9 mouse cellular contexts compared by ENCODE assay signal in genomic region chr12:12622712-12623292, GRCm38 (mm10).
A peak's percentile ranks its signal among the peaks of the same experiment; 100 is the strongest.
DNase-seq lines count a peak whose midpoint lies in the region; ATAC-seq and TF ChIP-seq lines count a peak whose summit lies in the region.
"Had no signal": no experiment of that assay in that cellular context is flagged by ENCODE, and none has a peak within 500 bp of the region (broad histone marks: within the 10 kb centered on the region; RNA-seq: fewer than 3 reads in every experiment).

No protein-coding gene starts in this region.

- 0 out of 2 replicates have a peak, but pooled peaks have one; percentile 35 for ATAC-seq in heart, embryonic 15.5 days (replicated peaks; ENCODE audit: insufficient number of reproducible peaks, insufficient read depth, low FRiP score, low read depth)
- ATAC-seq in liver, embryonic 11.5 days (replicated peaks; ENCODE audit: low FRiP score): peak; percentile 36; the same call in 1 of the 2 replicates
- peak; percentile 84 for ATAC-seq in neural tube, embryonic 12.5 days (ENCODE audit: low FRiP score, low read depth)

- H3K9me3 ChIP-seq in heart, embryonic 15.5 days (replicated peaks): no peaks in the 10 kb centered on the region
- H3K9me3 ChIP-seq in liver, embryonic 11.5 days (ENCODE audit: control insufficient read depth, low read length): no peaks in the 10 kb centered on the region
- H3K9me3 ChIP-seq in neural tube, embryonic 12.5 days: no peaks in the 10 kb centered on the region

- DNase-seq in B cell, adult 2 months: peak; percentile 48 to 50
- peak; percentile 98 for DNase-seq in brain, embryonic 14.5 days (ENCODE audit: low read depth)
- DNase-seq in kidney, postnatal 14 days: peak; percentile 83
- DNase-seq in liver, embryonic 11.5 days (ENCODE audit: low spot score): peak; percentile 50
- DNase-seq in testis, postnatal 10 days (ENCODE audit: low spot score): peak; percentile 93

- H3K4me1 ChIP-seq in embryonic fibroblast, embryonic 13.5 days (ENCODE audit: control insufficient read depth, insufficient read depth, low read length): no peaks in the 10 kb centered on the region
- H3K4me1 ChIP-seq in heart, embryonic 15.5 days (replicated peaks): peaks cover 3% of the 10 kb centered on the region; the same call in 1 of the 2 replicates
- no peaks in the 10 kb centered on the region for H3K4me1 ChIP-seq in liver, embryonic 11.5 days (replicated peaks; ENCODE audit: control insufficient read depth, insufficient read depth, low read length)
- peaks cover 8% of the 10 kb centered on the region for H3K4me1 ChIP-seq in neural tube, embryonic 12.5 days

- H3K27me3 ChIP-seq in heart, embryonic 15.5 days: no peaks in the 10 kb centered on the region
- no peaks in the 10 kb centered on the region for H3K27me3 ChIP-seq in liver, embryonic 11.5 days (replicated peaks; ENCODE audit: control insufficient read depth, insufficient read depth, low read length)
- no peaks in the 10 kb centered on the region for H3K27me3 ChIP-seq in neural tube, embryonic 12.5 days (replicated peaks)

- TF ChIP-seq CTCF in brain, embryonic 14.5 days (IDR thresholded peaks at IDR 0.05; ENCODE audit: borderline replicate concordance, extremely low read depth, insufficient read depth, insufficient read length): peak; percentile 78; the same call in 1 of the 2 replicates
- TF ChIP-seq CTCF in embryonic fibroblast, embryonic 13.5 days (IDR thresholded peaks at IDR 0.05; ENCODE audit: borderline replicate concordance, insufficient read depth, low read length): peak; percentile 63; the same call in 1 of the 2 replicates

- H3K27ac ChIP-seq in embryonic fibroblast, embryonic 13.5 days (ENCODE audit: insufficient read depth, low read length): no peak overlapping the region
- H3K27ac ChIP-seq in heart, embryonic 15.5 days: no peak overlapping the region
- H3K27ac ChIP-seq in liver, embryonic 11.5 days (ENCODE audit: low read depth, low read length): no peak overlapping the region
- no peak overlapping the region for H3K27ac ChIP-seq in neural tube, embryonic 12.5 days

- no peak overlapping the region for H3K9ac ChIP-seq in heart, embryonic 15.5 days
- H3K9ac ChIP-seq in liver, embryonic 11.5 days (ENCODE audit: low read depth, low read length): no peak overlapping the region
- H3K9ac ChIP-seq in neural tube, embryonic 12.5 days: no peak overlapping the region

- TF ChIP-seq POLR2A in brain, embryonic 14.5 days (IDR thresholded peaks at IDR 0.05; ENCODE audit: borderline replicate concordance, extremely low read depth, insufficient read depth, insufficient read length, poor library complexity, severe bottlenecking): no peak
- no peak for TF ChIP-seq POLR2A in embryonic fibroblast, embryonic 13.5 days (IDR thresholded peaks at IDR 0.05; ENCODE audit: low read depth, low read length)

- H3K4me3 ChIP-seq in embryonic fibroblast, embryonic 13.5 days (ENCODE audit: insufficient read depth, low read length): no peak overlapping the region
- no peak overlapping the region for H3K4me3 ChIP-seq in heart, embryonic 15.5 days
- no peak overlapping the region for H3K4me3 ChIP-seq in liver, embryonic 11.5 days (ENCODE audit: low read depth, low read length)
- no peak overlapping the region for H3K4me3 ChIP-seq in neural tube, embryonic 12.5 days

- no peak overlapping the region for H3K4me2 ChIP-seq in heart, embryonic 15.5 days
- no peak overlapping the region for H3K4me2 ChIP-seq in liver, embryonic 11.5 days
- H3K4me2 ChIP-seq in neural tube, embryonic 12.5 days (replicated peaks): no peak overlapping the region

- WGBS in heart, embryonic 15.5 days: 20% methylated on average over 5 of the region's 5 CpGs
- 30% methylated on average over 5 of the region's 5 CpGs for WGBS in liver, embryonic 11.5 days
- WGBS in neural tube, embryonic 12.5 days: 18% methylated on average over 5 of the region's 5 CpGs

- H3K36me3 ChIP-seq in heart, embryonic 15.5 days: no peaks in the 10 kb centered on the region
- H3K36me3 ChIP-seq in liver, embryonic 11.5 days (ENCODE audit: control insufficient read depth, insufficient read depth, low read length): no peaks in the 10 kb centered on the region
- H3K36me3 ChIP-seq in neural tube, embryonic 12.5 days: no peaks in the 10 kb centered on the region
- H3K36me3 ChIP-seq: G1E had no signal
